Comparison of ENCODE assay signal across 11 mouse cellular contexts in the genomic region with DNA sequence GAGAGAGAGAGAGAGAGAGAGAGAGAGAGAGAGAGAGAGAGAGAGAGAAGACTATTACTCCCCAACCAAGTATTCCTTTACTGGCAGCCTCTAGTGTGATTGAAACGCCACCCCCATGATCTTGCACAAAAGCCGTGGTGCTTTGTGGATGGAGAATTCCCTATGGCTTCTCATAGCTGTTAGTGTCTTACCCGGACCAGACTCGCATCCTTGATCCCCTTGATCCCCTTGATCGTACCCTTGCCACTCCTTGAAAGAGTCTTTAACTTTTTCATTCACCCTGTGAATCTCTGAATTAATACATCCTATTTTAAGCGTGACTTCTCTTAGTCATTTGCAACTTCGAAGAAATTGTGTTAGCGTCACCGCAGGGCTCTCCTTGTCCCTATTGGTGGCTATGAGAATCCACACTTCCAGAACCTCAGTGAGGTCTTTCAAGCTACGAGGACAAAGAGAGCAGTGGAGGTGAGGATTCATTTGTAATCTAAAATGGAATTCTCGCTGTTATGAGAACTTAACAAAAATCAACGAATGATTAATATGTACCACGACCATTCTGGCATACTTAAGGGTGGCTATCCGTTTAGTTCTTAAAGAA. TPM values are rescaled to one million over a fixed set of nuclear protein-coding genes. Genes with fewer than 3 reads are reported as not detected.
A peak's percentile ranks its signal among the peaks of the same experiment; 100 is the strongest.
DNase-seq lines count a peak whose midpoint lies in the region; ATAC-seq and TF ChIP-seq lines count a peak whose summit lies in the region.
"Had no signal": no experiment of that assay in that cellular context is flagged by ENCODE, and none has a peak within 500 bp of the region (broad histone marks: within the 10 kb centered on the region; RNA-seq: fewer than 3 reads in every experiment).

No protein-coding gene starts in this region.

- H3K27ac ChIP-seq in kidney, embryonic 16.5 days (ENCODE audit: low read length): no peak overlapping the region
- no peak overlapping the region for H3K27ac ChIP-seq in kidney, adult 2 months (ENCODE audit: insufficient read depth, low read depth, low read length)
- no peak overlapping the region for H3K27ac ChIP-seq in embryonic facial prominence, embryonic 15.5 days (replicated peaks)
- H3K27ac ChIP-seq in intestine, postnatal 0 days (ENCODE audit: low read depth, low read length): no peak overlapping the region
- H3K27ac ChIP-seq in neural tube, embryonic 13.5 days (replicated peaks): no peak overlapping the region

- TF ChIP-seq CTCF in kidney, adult 2 months (conservative IDR thresholded peaks at IDR 0.05; ENCODE audit: insufficient read depth, insufficient read length, low read depth, low read length): no peak
- 0 out of 2 replicates have a peak, but pooled peaks have one; percentile 3 for TF ChIP-seq CTCF in intestine, postnatal 0 days (IDR thresholded peaks at IDR 0.05; ENCODE audit: low read depth)

- peaks cover 8% of the 10 kb centered on the region; the same call in 1 of the 2 replicates for H3K27me3 ChIP-seq in kidney, embryonic 16.5 days (ENCODE audit: insufficient read depth, low read length)
- no peaks in the 10 kb centered on the region for H3K27me3 ChIP-seq in kidney, adult 2 months (replicated peaks; ENCODE audit: control insufficient read depth, insufficient read depth, low read length)
- H3K27me3 ChIP-seq in embryonic facial prominence, embryonic 15.5 days: peaks cover 7% of the 10 kb centered on the region
- no peaks in the 10 kb centered on the region; the same call in 1 of the 2 replicates for H3K27me3 ChIP-seq in intestine, postnatal 0 days (replicated peaks; ENCODE audit: control insufficient read depth, insufficient read depth, low read length)
- peaks cover 16% of the 10 kb centered on the region for H3K27me3 ChIP-seq in neural tube, embryonic 13.5 days

- no peak for DNase-seq in kidney, adult 2 months
- DNase-seq in gastrocnemius, postnatal 36 days: no peak
- no peak for DNase-seq in frontal cortex, postnatal 10 days (ENCODE audit: low spot score in 2 of 2)
- no peak for DNase-seq in urinary bladder, adult 18-20 months (ENCODE audit: low spot score in 2 of 2)

- peak overlapping the region; percentile 64 for H3K4me2 ChIP-seq in kidney, embryonic 16.5 days (replicated peaks; ENCODE audit: low read depth, low read length)
- H3K4me2 ChIP-seq in embryonic facial prominence, embryonic 15.5 days (replicated peaks): peak overlapping the region; percentile 61
- H3K4me2 ChIP-seq in intestine, postnatal 0 days (replicated peaks; ENCODE audit: low read depth): peak overlapping the region; percentile 58
- peak overlapping the region; percentile 79 for H3K4me2 ChIP-seq in neural tube, embryonic 13.5 days

- intact Hi-C loops in gastrocnemius, postnatal 36 days (cut with DNase I): no loop called here

- no peak overlapping the region; the same call in 1 of the 2 replicates for H3K9ac ChIP-seq in kidney, embryonic 16.5 days (replicated peaks; ENCODE audit: low read length)
- no peak overlapping the region for H3K9ac ChIP-seq in embryonic facial prominence, embryonic 15.5 days
- no peak overlapping the region for H3K9ac ChIP-seq in intestine, postnatal 0 days (ENCODE audit: low read depth, low read length)
- peak overlapping the region; percentile 58 for H3K9ac ChIP-seq in neural tube, embryonic 13.5 days

- no peak for ATAC-seq in kidney, embryonic 16.5 days (ENCODE audit: low FRiP score, low TSS enrichment)
- no peak for ATAC-seq in embryonic facial prominence, embryonic 15.5 days (ENCODE audit: insufficient number of reproducible peaks, low FRiP score, low TSS enrichment, low read depth)
- no peak for ATAC-seq in intestine, postnatal 0 days
- peak; percentile 70 for ATAC-seq in neural tube, embryonic 13.5 days (ENCODE audit: low read depth)

- 8% methylated on average over 14 of the region's 14 CpGs for WGBS in kidney, embryonic 16.5 days
- WGBS in kidney, adult 2 months: 12% methylated on average over 14 of the region's 14 CpGs
- WGBS in embryonic facial prominence, embryonic 15.5 days: 4% methylated on average over 14 of the region's 14 CpGs
- 8% methylated on average over 14 of the region's 14 CpGs for WGBS in intestine, postnatal 0 days
- WGBS in neural tube, embryonic 13.5 days: 5% methylated on average over 14 of the region's 14 CpGs

- H3K9me3 ChIP-seq in kidney, embryonic 16.5 days (ENCODE audit: low read length): no peaks in the 10 kb centered on the region
- no peaks in the 10 kb centered on the region for H3K9me3 ChIP-seq in embryonic facial prominence, embryonic 15.5 days (replicated peaks)
- no peaks in the 10 kb centered on the region for H3K9me3 ChIP-seq in intestine, postnatal 0 days (ENCODE audit: control insufficient read depth)
- H3K9me3 ChIP-seq in neural tube, embryonic 13.5 days: no peaks in the 10 kb centered on the region

- H3K4me3 ChIP-seq in kidney, embryonic 16.5 days (ENCODE audit: low read length): peak overlapping the region; percentile 46
- H3K4me3 ChIP-seq in kidney, adult 2 months (ENCODE audit: insufficient read depth, low read depth, low read length): no peak overlapping the region
- H3K4me3 ChIP-seq in embryonic facial prominence, embryonic 15.5 days (replicated peaks): peak overlapping the region; percentile 32
- H3K4me3 ChIP-seq in intestine, postnatal 0 days (ENCODE audit: low read depth, low read length): peak overlapping the region; percentile 22
- peak overlapping the region; percentile 40 for H3K4me3 ChIP-seq in neural tube, embryonic 13.5 days

- H3K4me1 ChIP-seq in kidney, embryonic 16.5 days (ENCODE audit: insufficient read depth, low read length): peaks cover 8% of the 10 kb centered on the region; the same call in 1 of the 2 replicates
- no peaks in the 10 kb centered on the region for H3K4me1 ChIP-seq in kidney, adult 2 months (ENCODE audit: control insufficient read depth, insufficient read depth, low read length)
- peaks cover 10% of the 10 kb centered on the region for H3K4me1 ChIP-seq in embryonic facial prominence, embryonic 15.5 days
- H3K4me1 ChIP-seq in intestine, postnatal 0 days (replicated peaks; ENCODE audit: control insufficient read depth, insufficient read depth, low read length): no peaks in the 10 kb centered on the region
- H3K4me1 ChIP-seq in neural tube, embryonic 13.5 days (replicated peaks): peaks cover 15% of the 10 kb centered on the region

- H3K36me3 ChIP-seq in kidney, embryonic 16.5 days (ENCODE audit: insufficient read depth, low read length): no peaks in the 10 kb centered on the region
- no peaks in the 10 kb centered on the region for H3K36me3 ChIP-seq in kidney, adult 2 months (ENCODE audit: control insufficient read depth, insufficient read depth, low read length)
- H3K36me3 ChIP-seq in embryonic facial prominence, embryonic 15.5 days: no peaks in the 10 kb centered on the region
- no peaks in the 10 kb centered on the region for H3K36me3 ChIP-seq in intestine, postnatal 0 days (ENCODE audit: control insufficient read depth, insufficient read depth)
- no peaks in the 10 kb centered on the region for H3K36me3 ChIP-seq in neural tube, embryonic 13.5 days

- no peak for TF ChIP-seq POLR2A in kidney, adult 2 months (IDR thresholded peaks at IDR 0.05; ENCODE audit: low read depth, low read length)

RNA-seq across cellular contexts. Expression of a gene that starts 0.9 kb away (rescaled TPM):
- not detected in 2 replicates for polyA plus RNA-seq in kidney, embryonic 16.5 days (2015; fragmentation: Nextera tagmentation; extraction: Ambion mirVana)
- polyA plus RNA-seq in kidney, adult 2 months (2012; rRNA removed): not detected in 2 replicates
- not detected in 2 replicates for polyA plus RNA-seq in embryonic facial prominence, embryonic 15.5 days (2015; fragmentation: Nextera tagmentation; extraction: Ambion mirVana)
- not detected in 2 replicates for polyA plus RNA-seq in intestine, postnatal 0 days (2015; fragmentation: Nextera tagmentation; extraction: Ambion mirVana)
- 0.18 and 0.35 TPM in 2 replicates for polyA plus RNA-seq in neural tube, embryonic 13.5 days (2015; fragmentation: Nextera tagmentation; extraction: Ambion mirVana)
- not detected for total RNA-seq in gastrocnemius, postnatal 36 days (2021)
- total RNA-seq: ES-E14; hematopoietic stem cell, adult 5-6 weeks; megakaryocyte, adult 5-6 weeks had no signal
